Mouse (Mus musculus) forebrain, embryonic 10.5 days (tissue): ENCODE measurements around the gene Zfp644. TPM values are rescaled to one million over a fixed set of nuclear protein-coding genes. Genes with fewer than 3 reads are reported as not detected.
A peak's percentile ranks its signal among the peaks of the same experiment; 100 is the strongest.

Source experiments
- DNase-seq: peaks from one replicate; pipeline ENCODE4 v3.0.0-alpha.2; 2017; ENCODE audit warnings: low spot score; ENCODE audit errors: extremely low spot score
- H3K27ac ChIP-seq: fragments of 300-500 bp; sonication (generic); 2 replicates; pipeline ENCODE4 v1.5.1; 2016; ENCODE audit warnings: mild to moderate bottlenecking
- H3K27me3 ChIP-seq: fragments of 300-500 bp; sonication (generic); 2 replicates; pipeline ENCODE4 v1.6.1; 2016; ENCODE audit warnings: mild to moderate bottlenecking; ENCODE audit not compliant: poor library complexity, severe bottlenecking
- H3K36me3 ChIP-seq: fragments of 300-500 bp; sonication (generic); replicated peaks from 2 replicates; pipeline ENCODE4 v1.6.1; 2016; ENCODE audit warnings: mild to moderate bottlenecking, moderate library complexity
- H3K4me1 ChIP-seq: fragments of 300-500 bp; sonication (generic); 2 replicates; pipeline ENCODE4 v1.6.1; 2016
- H3K4me3 ChIP-seq: fragments of 300-500 bp; sonication (generic); 2 replicates; pipeline ENCODE4 v1.5.1; 2016; ENCODE audit warnings: mild to moderate bottlenecking, moderate library complexity
- H3K9me3 ChIP-seq: fragments of 300-500 bp; sonication (generic); 2 replicates; pipeline ENCODE4 v1.6.1; 2016; ENCODE audit warnings: mild to moderate bottlenecking, moderate library complexity
- WGBS: fragments of 180-500 bp; shearing (Covaris S2); methylation state at CpG from one replicate; pipeline ENCODE4 v1.1.7; 2016; 5-methylcytosine and 5-hydroxymethylcytosine counted together
- polyA plus RNA-seq: library from polyadenylated mRNA; unstranded; fragments of >200 nt; fragmentation: Nextera tagmentation; extraction: Ambion mirVana; gene quantifications from 2 replicates; pipeline ENCODE4 v1.2.1, GENCODE M21; 2016

Gene Zfp644
- 62.0 and 65.9 TPM in 2 replicates for polyA plus RNA-seq

- H3K9me3 ChIP-seq = no peaks in the 10 kb centered on the region
- peak; percentile 85 for DNase-seq
- H3K27me3 ChIP-seq = no peaks in the 10 kb centered on the region
- H3K4me1 ChIP-seq = peaks cover 31% of the 10 kb centered on the region
- H3K4me3 ChIP-seq = peak within 1 kb of the TSS; percentile 89
- 1% methylated on average over 71 of the region's 71 CpGs for WGBS
- H3K36me3 ChIP-seq = peaks cover 23% of the 10 kb centered on the region
- peak within 1 kb of the TSS; percentile 100 for H3K27ac ChIP-seq
Observed at GRCm38 (mm10) chr5:106696396-106697337, at the start of gene Zfp644. Gene Zfp644 (minus strand): TSS chr5:106697287.

DNA sequence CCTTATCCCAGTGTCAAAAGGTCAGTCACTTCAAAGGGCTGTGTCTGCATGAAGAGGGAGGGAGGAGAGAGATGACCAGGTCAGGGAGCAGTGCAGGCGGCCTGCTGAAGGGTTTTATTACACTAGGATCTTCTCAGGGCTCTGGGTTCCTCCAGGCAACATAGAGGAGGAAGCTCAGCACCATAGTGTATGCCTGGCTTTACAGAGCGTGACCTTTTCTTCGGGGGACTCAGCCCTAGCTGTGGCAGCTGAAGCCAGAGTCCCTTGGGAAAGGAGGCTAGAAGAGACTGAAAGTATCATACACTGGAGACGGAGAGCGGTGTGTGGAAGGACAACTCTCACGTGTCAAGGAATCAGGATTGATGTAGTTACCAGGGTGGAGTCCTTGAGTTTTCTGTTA, 42.6 kb upstream of the Zfp644 start:
- DNase-seq = no peak
- Histone ChIP-seq H3K27ac (no peak overlapping the region), H3K36me3 (no peaks in the 10 kb centered on the region), H3K9me3 (no peaks in the 10 kb centered on the region), H3K27me3 (no peaks in the 10 kb centered on the region), H3K4me1 (peaks cover 9% of the 10 kb centered on the region), H3K4me3 (no peak overlapping the region)
- WGBS = 52% methylated on average over 6 of the region's 6 CpGs

DNA sequence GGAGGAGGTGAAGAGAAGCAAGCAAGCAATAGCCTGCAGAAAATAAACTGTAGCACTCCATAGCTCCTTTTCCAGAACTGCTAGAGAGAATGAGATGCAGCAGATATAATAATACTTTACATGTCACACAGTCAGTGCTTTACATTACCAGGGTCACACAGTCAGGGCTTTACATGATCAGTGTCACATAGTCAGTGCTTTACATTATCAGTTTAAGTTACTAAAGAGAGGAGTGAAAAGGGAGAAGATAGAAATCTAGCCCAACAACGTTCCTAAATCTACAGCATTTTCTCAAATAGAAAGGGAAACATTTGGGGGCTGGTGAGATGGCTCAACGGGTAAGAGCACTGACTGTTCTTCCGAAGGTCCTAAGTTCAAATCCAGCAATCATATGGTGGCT, 26.4 kb upstream of the Zfp644 start:
- WGBS = 95% methylated on average over 3 of the region's 3 CpGs
- Histone ChIP-seq H3K27me3 (no peaks in the 10 kb centered on the region), H3K4me3 (no peak overlapping the region), H3K36me3 (no peaks in the 10 kb centered on the region), H3K9me3 (no peaks in the 10 kb centered on the region; the same call in 1 of the 2 replicates), H3K27ac (no peak overlapping the region), H3K4me1 (no peaks in the 10 kb centered on the region)
- no peak for DNase-seq

DNA sequence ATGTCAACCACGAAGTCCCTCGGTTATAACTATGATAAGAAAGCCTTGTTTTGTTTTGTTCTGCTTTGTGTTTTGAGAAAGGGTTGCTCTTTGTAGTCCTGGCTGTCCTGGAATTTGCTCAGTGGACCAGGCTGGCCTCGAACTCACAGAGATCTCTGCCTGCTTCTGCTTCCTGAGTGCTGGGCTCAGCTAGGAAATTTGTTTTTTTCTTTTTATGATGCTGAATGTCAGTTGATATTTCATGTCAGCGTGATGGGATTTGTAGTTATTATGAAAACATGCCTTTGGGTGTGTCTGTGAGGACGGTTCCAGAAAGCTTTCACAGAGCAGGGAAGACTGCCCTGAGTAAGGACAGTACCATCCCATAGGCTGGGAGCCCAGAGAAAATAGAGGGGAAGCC, 25.7 kb upstream of the Zfp644 start:
- DNase-seq = no peak
- Histone ChIP-seq H3K27ac (no peak overlapping the region), H3K4me1 (no peaks in the 10 kb centered on the region), H3K27me3 (no peaks in the 10 kb centered on the region), H3K9me3 (no peaks in the 10 kb centered on the region; the same call in 1 of the 2 replicates), H3K4me3 (no peak overlapping the region), H3K36me3 (no peaks in the 10 kb centered on the region)
- 84% methylated on average over 5 of the region's 5 CpGs for WGBS

GRCm38 (mm10) chr5:106711870-106712277, 14.8 kb upstream of the Zfp644 start:
- Histone ChIP-seq H3K4me1 (peaks cover 29% of the 10 kb centered on the region), H3K4me3 (no peak overlapping the region), H3K9me3 (no peaks in the 10 kb centered on the region), H3K27ac (peak overlapping the region; percentile 83), H3K36me3 (no peaks in the 10 kb centered on the region), H3K27me3 (peaks cover 16% of the 10 kb centered on the region)
- DNase-seq = peak; percentile 27
- 18% methylated on average over 3 of the region's 3 CpGs for WGBS

- WGBS = 72% methylated on average over 5 of the region's 5 CpGs
- Histone ChIP-seq H3K36me3 (no peaks in the 10 kb centered on the region), H3K9me3 (no peaks in the 10 kb centered on the region), H3K27ac (peak overlapping the region; percentile 83), H3K27me3 (peaks cover 16% of the 10 kb centered on the region), H3K4me3 (no peak overlapping the region), H3K4me1 (peaks cover 29% of the 10 kb centered on the region)
- no peak for DNase-seq
Observed at GRCm38 (mm10) chr5:106711220-106711726, 14.2 kb upstream of the Zfp644 start.

DNA sequence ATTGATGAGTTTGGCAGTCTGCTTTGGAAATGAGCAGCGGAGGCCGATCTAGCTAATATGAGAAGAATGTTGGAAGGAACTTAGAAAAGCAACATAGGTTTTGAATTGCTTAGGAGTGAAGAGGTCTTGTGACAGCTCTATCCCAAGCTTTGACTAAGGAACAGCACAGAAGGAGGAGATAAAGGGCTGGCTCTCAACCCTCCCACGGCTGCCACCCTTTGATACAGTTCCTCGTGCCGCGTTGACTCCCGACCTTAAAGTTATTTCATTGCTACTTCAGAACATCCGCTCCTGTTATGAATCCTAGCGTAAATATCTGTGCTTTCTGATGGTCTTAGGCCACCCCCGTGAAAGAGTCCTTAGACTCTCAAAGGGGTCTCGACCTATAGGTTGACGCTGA, 13.5 kb upstream of the Zfp644 start:
- Histone ChIP-seq H3K36me3 (no peaks in the 10 kb centered on the region), H3K27ac (no peak overlapping the region), H3K4me3 (no peak overlapping the region), H3K9me3 (no peaks in the 10 kb centered on the region), H3K4me1 (peaks cover 29% of the 10 kb centered on the region), H3K27me3 (peaks cover 16% of the 10 kb centered on the region)
- 81% methylated on average over 12 of the region's 12 CpGs for WGBS
- DNase-seq = no peak

- peak overlapping the region; percentile 63; the same call in 1 of the 2 replicates for H3K27ac ChIP-seq
- no peaks in the 10 kb centered on the region for H3K36me3 ChIP-seq
- no peak overlapping the region for H3K4me3 ChIP-seq
- peaks cover 29% of the 10 kb centered on the region for H3K4me1 ChIP-seq
- WGBS = 45% methylated on average over 2 of the region's 2 CpGs
- DNase-seq = no peak
- H3K9me3 ChIP-seq = no peaks in the 10 kb centered on the region
- peaks cover 16% of the 10 kb centered on the region for H3K27me3 ChIP-seq
Observed at GRCm38 (mm10) chr5:106710085-106710409, 13.0 kb upstream of the Zfp644 start.

DNA sequence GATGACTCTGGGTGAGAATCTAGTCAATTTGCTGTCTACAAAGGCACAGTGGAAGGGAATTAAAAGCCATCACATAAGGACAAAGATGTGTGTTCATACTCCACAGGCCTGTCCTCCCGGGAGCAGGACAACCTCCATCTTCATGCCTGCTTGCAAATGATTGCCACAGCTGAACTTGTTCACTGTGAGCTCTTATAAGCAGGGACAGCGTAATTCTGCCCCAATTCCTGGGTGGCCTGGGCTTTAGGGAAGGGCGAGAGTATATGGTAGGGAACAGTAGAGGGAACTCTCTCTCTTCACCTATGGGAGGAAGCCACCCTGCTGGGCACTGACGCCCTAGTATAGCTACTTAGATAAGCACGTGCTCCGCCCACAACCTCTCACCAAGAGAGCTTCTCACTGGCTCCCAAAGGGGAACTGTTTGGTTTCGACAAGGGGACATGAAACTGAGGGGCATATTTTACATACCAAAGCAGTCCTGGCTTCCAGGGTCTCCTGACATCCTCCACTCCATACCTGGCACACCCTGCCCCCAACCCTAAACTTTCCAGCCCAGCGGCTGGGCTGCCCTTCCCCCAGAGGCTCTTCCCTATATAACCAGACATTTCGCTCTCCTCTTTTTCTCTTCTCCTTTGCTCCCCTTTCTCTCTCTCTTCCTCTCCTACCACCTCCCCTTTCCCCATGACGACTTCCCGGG, 12.4 kb upstream of the Zfp644 start:
- H3K4me1 ChIP-seq = peaks cover 29% of the 10 kb centered on the region
- no peak for DNase-seq
- H3K9me3 ChIP-seq = no peaks in the 10 kb centered on the region
- no peaks in the 10 kb centered on the region for H3K36me3 ChIP-seq
- H3K27ac ChIP-seq = peak overlapping the region; percentile 63; the same call in 1 of the 2 replicates
- 37% methylated on average over 11 of the region's 11 CpGs for WGBS
- peaks cover 16% of the 10 kb centered on the region for H3K27me3 ChIP-seq
- no peak overlapping the region for H3K4me3 ChIP-seq

GRCm38 (mm10) chr5:106706363-106706762, 9.3 kb upstream of the Zfp644 start:
- Histone ChIP-seq H3K36me3 (no peaks in the 10 kb centered on the region), H3K4me1 (peaks cover 19% of the 10 kb centered on the region), H3K9me3 (no peaks in the 10 kb centered on the region), H3K27me3 (peaks cover 10% of the 10 kb centered on the region), H3K4me3 (no peak overlapping the region), H3K27ac (no peak overlapping the region)
- DNase-seq = no peak
- WGBS = 93% methylated on average over 3 of the region's 3 CpGs

- Histone ChIP-seq H3K9me3 (no peaks in the 10 kb centered on the region), H3K36me3 (no peaks in the 10 kb centered on the region), H3K4me3 (no peak overlapping the region), H3K27me3 (peaks cover 6% of the 10 kb centered on the region; the same call in 1 of the 2 replicates), H3K27ac (no peak overlapping the region), H3K4me1 (peaks cover 9% of the 10 kb centered on the region)
- WGBS = 83% methylated on average over 5 of the region's 5 CpGs
- DNase-seq = no peak
Observed at GRCm38 (mm10) chr5:106705162-106705561, 8.1 kb upstream of the Zfp644 start.

DNA sequence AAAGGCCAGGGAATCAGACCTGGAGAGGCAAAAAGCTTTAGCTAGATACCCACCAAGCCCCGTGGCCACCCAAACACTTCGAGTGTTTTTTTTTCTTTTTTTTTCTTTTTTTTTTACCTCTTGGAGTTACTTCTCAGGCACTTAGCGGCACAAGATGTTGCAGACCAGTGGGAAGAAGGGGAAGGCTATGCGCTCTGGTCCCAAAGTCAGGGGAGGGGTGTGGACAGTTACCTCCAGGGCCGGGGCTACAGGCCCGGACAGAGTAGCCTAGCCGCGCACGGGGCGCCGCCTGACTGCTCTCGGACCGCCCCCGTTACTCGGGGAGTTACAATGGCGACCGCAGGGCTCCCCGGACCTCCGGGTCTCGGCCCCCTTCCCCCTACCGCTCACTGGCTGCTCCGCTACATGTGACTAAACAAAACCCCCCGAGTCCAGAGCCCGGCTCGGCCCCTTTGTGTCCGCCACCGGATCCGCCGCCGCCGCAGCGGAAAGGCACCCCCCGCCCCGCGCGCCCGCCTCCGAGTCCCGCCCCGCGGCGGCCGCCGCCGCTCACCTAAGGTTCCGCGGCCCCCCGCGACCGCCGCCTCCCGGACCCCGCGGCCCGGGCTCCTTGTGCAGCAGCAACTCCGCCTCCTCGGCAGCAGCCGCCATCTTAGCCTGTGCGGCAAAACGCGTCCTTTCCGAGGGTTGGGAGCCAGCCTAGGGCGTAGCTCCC, 1.2 kb downstream of the Zfp644 start:
- no peaks in the 10 kb centered on the region for H3K9me3 ChIP-seq
- no peaks in the 10 kb centered on the region for H3K27me3 ChIP-seq
- peak; percentile 89 for DNase-seq
- peak overlapping the region; percentile 89 for H3K4me3 ChIP-seq
- peak overlapping the region; percentile 100 for H3K27ac ChIP-seq
- peaks cover 31% of the 10 kb centered on the region for H3K4me1 ChIP-seq
- peaks cover 31% of the 10 kb centered on the region for H3K36me3 ChIP-seq
- 1% methylated on average over 63 of the region's 63 CpGs for WGBS
